Mouse (Mus musculus): Measurements from ENCODE around the gene Ddx6. TPM values are rescaled to one million over a fixed set of nuclear protein-coding genes. Genes with fewer than 3 reads are reported as not detected.

The Ddx6 gene
- polyA plus RNA-seq, 1 experiment from 2014 or later: 39.0 TPM

DNA sequence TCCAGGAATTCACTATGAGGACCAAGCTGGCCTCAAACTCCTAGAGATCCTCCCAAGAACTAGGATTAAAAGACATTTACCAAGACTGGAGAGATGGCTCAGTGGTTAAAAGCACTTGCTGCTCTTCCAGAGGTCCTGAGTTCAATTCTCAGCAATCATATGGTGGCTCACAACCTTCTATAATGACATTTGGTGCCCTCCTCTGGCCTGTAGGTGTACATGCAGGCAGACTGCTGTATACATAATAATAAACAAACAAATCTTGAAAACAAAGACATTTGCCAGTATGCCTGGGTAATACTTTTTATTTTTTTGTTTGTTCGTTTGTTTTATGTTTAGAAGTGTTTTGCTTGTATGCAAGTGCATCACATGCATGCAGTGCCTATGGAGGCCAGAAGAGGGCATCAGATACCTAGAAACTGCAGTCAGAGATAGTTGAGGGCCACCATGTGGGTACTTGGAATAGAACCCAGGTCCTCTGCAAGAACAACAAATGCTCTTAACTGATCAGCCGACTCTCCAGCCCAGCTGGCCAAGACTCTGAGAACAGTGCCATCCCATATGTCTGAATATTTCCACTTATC is 73.7 kb downstream of the Ddx6 start:
- Histone ChIP-seq H3K4me1 (ENCODE audit: control insufficient read depth, insufficient read depth, low read length) (no peaks in the 10 kb centered on the region), H3K27me3 (ENCODE audit: control insufficient read depth, insufficient read depth, low read length) (no peaks in the 10 kb centered on the region), H3K4me2 (replicated peaks; ENCODE audit: low read depth, low read length) (no peak overlapping the region), H3K9me3 (ENCODE audit: control insufficient read depth, low read depth, low read length) (no peaks in the 10 kb centered on the region), H3K36me3 (ENCODE audit: control insufficient read depth, insufficient read depth, low read length) (no peaks in the 10 kb centered on the region), H3K4me3 (ENCODE audit: low read depth, low read length) (no peak overlapping the region), H3K27ac (ENCODE audit: low read length) (no peak overlapping the region), H3K9ac (replicated peaks; ENCODE audit: low read depth, low read length) (no peak overlapping the region)
- no peak for ATAC-seq (ENCODE audit: insufficient number of reproducible peaks, insufficient read depth, low FRiP score, low read depth)
- WGBS: 87% methylated on average over 2 of the region's 2 CpGs

GRCm38 (mm10) chr9:44679565-44679964 is 74.9 kb downstream of the Ddx6 start:
- Histone ChIP-seq H3K4me3 (ENCODE audit: low read depth, low read length) (no peak overlapping the region), H3K4me2 (replicated peaks; ENCODE audit: low read depth, low read length) (no peak overlapping the region), H3K27ac (ENCODE audit: low read length) (no peak overlapping the region), H3K9ac (replicated peaks; ENCODE audit: low read depth, low read length) (no peak overlapping the region), H3K9me3 (ENCODE audit: control insufficient read depth, low read depth, low read length) (no peaks in the 10 kb centered on the region), H3K4me1 (ENCODE audit: control insufficient read depth, insufficient read depth, low read length) (no peaks in the 10 kb centered on the region), H3K36me3 (ENCODE audit: control insufficient read depth, insufficient read depth, low read length) (no peaks in the 10 kb centered on the region), H3K27me3 (ENCODE audit: control insufficient read depth, insufficient read depth, low read length) (no peaks in the 10 kb centered on the region)
- WGBS: 81% methylated on average over 5 of the region's 5 CpGs
- ATAC-seq (ENCODE audit: insufficient number of reproducible peaks, insufficient read depth, low FRiP score, low read depth): no peak

DNA sequence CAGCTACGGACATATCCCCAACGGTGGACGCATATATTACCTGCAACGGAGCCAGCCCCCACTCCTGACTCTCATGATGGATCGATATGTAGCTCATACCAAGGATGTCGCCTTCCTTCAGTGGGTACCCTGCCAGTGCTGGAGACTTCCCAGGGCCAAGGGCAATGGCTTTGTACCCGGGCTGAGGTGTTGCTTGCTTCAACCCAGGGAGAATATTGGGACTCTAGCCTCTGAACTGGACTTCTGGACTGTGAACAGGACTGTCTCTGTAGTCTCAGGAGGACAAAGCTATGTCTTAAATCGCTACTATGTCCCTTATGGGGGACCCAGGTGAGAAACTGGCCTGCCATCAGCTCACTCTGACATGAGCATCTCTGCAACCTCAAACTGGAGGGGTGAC is 78.4 kb downstream of the Ddx6 start:
- 83% methylated on average over 8 of the region's 8 CpGs for WGBS
- Histone ChIP-seq H3K4me1 (ENCODE audit: control insufficient read depth, insufficient read depth, low read length) (no peaks in the 10 kb centered on the region), H3K27me3 (ENCODE audit: control insufficient read depth, insufficient read depth, low read length) (no peaks in the 10 kb centered on the region), H3K9ac (replicated peaks; ENCODE audit: low read depth, low read length) (no peak overlapping the region), H3K9me3 (ENCODE audit: control insufficient read depth, low read depth, low read length) (no peaks in the 10 kb centered on the region), H3K27ac (ENCODE audit: low read length) (no peak overlapping the region), H3K4me2 (replicated peaks; ENCODE audit: low read depth, low read length) (no peak overlapping the region), H3K36me3 (ENCODE audit: control insufficient read depth, insufficient read depth, low read length) (peaks cover 18% of the 10 kb centered on the region; the same call in 1 of the 2 replicates), H3K4me3 (ENCODE audit: low read depth, low read length) (no peak overlapping the region)
- no peak for ATAC-seq (ENCODE audit: insufficient number of reproducible peaks, insufficient read depth, low FRiP score, low read depth)

DNA sequence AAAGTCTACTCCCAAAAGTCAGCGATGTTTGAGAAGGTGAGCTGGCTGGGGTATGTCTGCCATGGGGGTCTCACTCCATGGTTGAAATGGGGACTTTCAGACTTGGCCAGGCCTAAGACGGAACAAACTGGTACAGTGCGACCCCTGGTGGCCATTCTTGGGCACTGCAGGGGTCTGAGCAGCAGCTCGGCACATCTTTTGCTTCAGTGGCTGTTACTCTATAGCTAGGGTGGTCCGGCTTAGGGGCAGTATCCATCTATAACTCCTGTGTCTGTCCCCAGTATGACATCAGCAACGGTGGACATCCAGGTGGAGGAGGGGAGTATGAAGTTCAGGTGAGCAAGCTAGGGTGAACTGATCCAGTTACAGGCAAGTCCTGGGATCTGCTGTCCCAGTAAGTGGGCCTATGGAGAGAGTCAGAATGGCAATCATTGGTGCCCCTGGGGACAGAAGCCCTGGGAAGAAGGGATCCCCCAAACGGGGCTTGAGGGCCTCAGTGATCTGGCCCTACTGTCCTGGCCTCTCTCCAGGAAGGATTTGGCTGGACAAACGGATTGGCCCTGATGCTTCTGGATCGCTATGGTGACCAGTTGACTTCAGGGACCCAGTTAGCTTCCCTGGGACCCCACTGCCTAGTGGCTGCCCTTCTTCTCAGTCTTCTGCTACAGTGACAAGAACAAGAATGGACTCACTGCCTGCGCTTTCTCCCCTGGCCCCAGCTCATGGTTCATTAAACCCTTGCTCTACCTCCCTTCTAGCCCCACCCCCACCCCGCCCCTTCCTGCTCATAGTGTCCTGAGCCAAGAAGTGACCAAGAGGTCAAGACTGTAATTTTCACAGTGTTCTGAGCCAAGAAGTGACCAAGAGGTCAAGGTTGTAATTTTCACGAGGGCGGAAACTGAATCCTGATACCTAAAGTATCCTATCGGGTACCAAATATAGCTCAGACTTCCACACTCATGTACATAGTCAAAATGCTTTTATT is 80.9 kb downstream of the Ddx6 start:
- Histone ChIP-seq H3K9ac (replicated peaks; ENCODE audit: low read depth, low read length) (no peak overlapping the region), H3K27ac (ENCODE audit: low read length) (no peak overlapping the region), H3K4me3 (ENCODE audit: low read depth, low read length) (no peak overlapping the region), H3K4me1 (ENCODE audit: control insufficient read depth, insufficient read depth, low read length) (peaks cover under 1% of the 10 kb centered on the region; the same call in 1 of the 2 replicates), H3K36me3 (ENCODE audit: control insufficient read depth, insufficient read depth, low read length) (peaks cover 31% of the 10 kb centered on the region), H3K27me3 (ENCODE audit: control insufficient read depth, insufficient read depth, low read length) (no peaks in the 10 kb centered on the region), H3K4me2 (replicated peaks; ENCODE audit: low read depth, low read length) (no peak overlapping the region), H3K9me3 (ENCODE audit: control insufficient read depth, low read depth, low read length) (no peaks in the 10 kb centered on the region)
- ATAC-seq (ENCODE audit: insufficient number of reproducible peaks, insufficient read depth, low FRiP score, low read depth): peak; percentile 64; the same call in 1 of the 2 replicates
- WGBS: 40% methylated on average over 14 of the region's 14 CpGs

DNA sequence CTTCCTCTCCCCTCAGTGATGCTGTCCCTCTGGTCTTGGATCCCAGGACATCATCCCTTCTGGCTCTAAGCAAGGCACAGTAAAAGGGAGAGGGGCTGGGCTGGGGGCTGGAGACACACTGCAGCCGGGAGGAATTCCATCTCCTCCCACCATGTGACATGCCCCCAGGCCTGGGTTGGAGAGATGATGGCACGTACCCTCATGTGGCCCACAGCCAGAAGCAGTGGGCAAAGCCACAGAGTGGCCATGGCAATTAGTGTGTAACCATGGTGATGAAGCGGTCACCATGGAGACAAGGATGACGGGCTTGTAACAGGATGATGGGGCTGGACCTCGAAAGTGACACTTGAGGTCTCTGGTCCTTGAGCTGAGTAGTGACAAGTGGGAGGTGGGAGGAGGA is 81.9 kb downstream of the Ddx6 start:
- H3K9me3 ChIP-seq (ENCODE audit: control insufficient read depth, low read depth, low read length): no peaks in the 10 kb centered on the region
- H3K4me1 ChIP-seq (ENCODE audit: control insufficient read depth, insufficient read depth, low read length): peaks cover 6% of the 10 kb centered on the region; the same call in 1 of the 2 replicates
- WGBS: 73% methylated on average over 5 of the region's 5 CpGs
- H3K27ac ChIP-seq (ENCODE audit: low read length): no peak overlapping the region
- no peaks in the 10 kb centered on the region for H3K27me3 ChIP-seq (ENCODE audit: control insufficient read depth, insufficient read depth, low read length)
- no peak overlapping the region for H3K4me2 ChIP-seq (replicated peaks; ENCODE audit: low read depth, low read length)
- ATAC-seq (ENCODE audit: insufficient number of reproducible peaks, insufficient read depth, low FRiP score, low read depth): no peak
- no peak overlapping the region for H3K9ac ChIP-seq (replicated peaks; ENCODE audit: low read depth, low read length)
- peaks cover 31% of the 10 kb centered on the region for H3K36me3 ChIP-seq (ENCODE audit: control insufficient read depth, insufficient read depth, low read length)
- H3K4me3 ChIP-seq (ENCODE audit: low read depth, low read length): no peak overlapping the region

DNA sequence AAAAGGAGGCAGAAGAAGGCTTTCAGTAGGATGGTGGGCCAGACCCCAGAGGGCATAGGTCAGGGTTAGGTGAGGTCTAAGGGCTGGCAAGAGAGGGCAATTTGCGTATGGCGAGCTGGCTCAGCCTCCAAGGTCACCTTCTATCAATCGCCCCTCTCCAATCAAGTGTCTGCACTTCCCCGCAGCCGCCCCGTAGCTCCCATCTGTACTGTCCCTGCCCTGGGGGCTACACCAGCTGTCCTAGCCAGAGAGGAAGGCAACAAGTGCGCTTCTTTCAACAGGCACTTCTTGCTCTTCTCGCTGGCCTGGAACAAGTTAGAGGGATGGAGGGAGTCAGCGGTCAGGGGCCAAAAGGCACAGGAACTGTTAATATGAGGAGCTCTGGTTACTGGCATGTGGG is 83.3 kb downstream of the Ddx6 start:
- H3K4me1 ChIP-seq (ENCODE audit: control insufficient read depth, insufficient read depth, low read length): peaks cover 6% of the 10 kb centered on the region; the same call in 1 of the 2 replicates
- no peak for ATAC-seq (ENCODE audit: insufficient number of reproducible peaks, insufficient read depth, low FRiP score, low read depth)
- H3K36me3 ChIP-seq (ENCODE audit: control insufficient read depth, insufficient read depth, low read length): peaks cover 42% of the 10 kb centered on the region
- no peak overlapping the region for H3K4me2 ChIP-seq (replicated peaks; ENCODE audit: low read depth, low read length)
- H3K9me3 ChIP-seq (ENCODE audit: control insufficient read depth, low read depth, low read length): no peaks in the 10 kb centered on the region
- H3K9ac ChIP-seq (replicated peaks; ENCODE audit: low read depth, low read length): no peak overlapping the region
- H3K4me3 ChIP-seq (ENCODE audit: low read depth, low read length): no peak overlapping the region
- 72% methylated on average over 9 of the region's 9 CpGs for WGBS
- H3K27me3 ChIP-seq (ENCODE audit: control insufficient read depth, insufficient read depth, low read length): no peaks in the 10 kb centered on the region
- no peak overlapping the region for H3K27ac ChIP-seq (ENCODE audit: low read length)

Other genes starting within 250 kb of the Ddx6 start
- gene Vps11, start 243.2 kb upstream of the Ddx6 start, polyA plus RNA-seq (2014; fragmentation: Nextera tagmentation; extraction: Ambion mirVana): 24.5 and 25.4 TPM in 2 replicates
- 22.1 and 29.4 TPM in 2 replicates for gene Hyou1, start 225.4 kb upstream of the Ddx6 start, polyA plus RNA-seq (2014; fragmentation: Nextera tagmentation; extraction: Ambion mirVana)
- 22.3 and 23.7 TPM in 2 replicates for gene Slc37a4, start 208.0 kb upstream of the Ddx6 start, polyA plus RNA-seq (2014; fragmentation: Nextera tagmentation; extraction: Ambion mirVana)
- gene Rps25, start 197.8 kb upstream of the Ddx6 start, polyA plus RNA-seq (2014; fragmentation: Nextera tagmentation; extraction: Ambion mirVana): 2,532 and 2,694 TPM in 2 replicates
- gene Trappc4, start 197.3 kb upstream of the Ddx6 start, polyA plus RNA-seq (2014; fragmentation: Nextera tagmentation; extraction: Ambion mirVana): 118 and 123 TPM in 2 replicates
- gene Ccdc84, start 186.3 kb upstream of the Ddx6 start, polyA plus RNA-seq (2014; fragmentation: Nextera tagmentation; extraction: Ambion mirVana): 27.0 and 30.7 TPM in 2 replicates
- gene Foxr1, start 163.8 kb upstream of the Ddx6 start, polyA plus RNA-seq (2014; fragmentation: Nextera tagmentation; extraction: Ambion mirVana): not detected in 2 replicates
- gene Upk2, start 149.9 kb upstream of the Ddx6 start, polyA plus RNA-seq (2014; fragmentation: Nextera tagmentation; extraction: Ambion mirVana): 25.9 and 26.4 TPM in 2 replicates
- gene Bcl9l, start 122.1 kb upstream of the Ddx6 start, polyA plus RNA-seq (2014; fragmentation: Nextera tagmentation; extraction: Ambion mirVana): 15.4 and 16.3 TPM in 2 replicates
- gene Cxcr5, start 43.0 kb upstream of the Ddx6 start, polyA plus RNA-seq (2014; fragmentation: Nextera tagmentation; extraction: Ambion mirVana): 0.13 and 0.27 TPM in 2 replicates
- gene Treh, start 68.3 kb downstream of the Ddx6 start, polyA plus RNA-seq (2014; fragmentation: Nextera tagmentation; extraction: Ambion mirVana): not detected in 2 replicates
- 26.7 and 26.8 TPM in 2 replicates for gene Phldb1, start 130.3 kb downstream of the Ddx6 start, polyA plus RNA-seq (2014; fragmentation: Nextera tagmentation; extraction: Ambion mirVana)
- 202 and 209 TPM in 2 replicates for gene Arcn1, start 163.0 kb downstream of the Ddx6 start, polyA plus RNA-seq (2014; fragmentation: Nextera tagmentation; extraction: Ambion mirVana)
- 105 and 119 TPM in 2 replicates for gene Ift46, start 163.0 kb downstream of the Ddx6 start, polyA plus RNA-seq (2014; fragmentation: Nextera tagmentation; extraction: Ambion mirVana)
- gene Tmem25, start 194.4 kb downstream of the Ddx6 start, polyA plus RNA-seq (2014; fragmentation: Nextera tagmentation; extraction: Ambion mirVana): 3.2 and 3.5 TPM in 2 replicates
- gene Ttc36, start 198.2 kb downstream of the Ddx6 start, polyA plus RNA-seq (2014; fragmentation: Nextera tagmentation; extraction: Ambion mirVana): 0.42 and 1.7 TPM in 2 replicates